Mouse (Mus musculus) MN1 (cell line): ENCODE measurements at regions not wholly inside any gene's neighbourhood (a gene's known extent, or its start where the extent isn't known, plus 50 kb on each side); places are given as distances from the start of the nearest gene placed in this dataset.

Source experiments
- DNase-seq: peaks from one replicate; pipeline ENCODE4 v3.0.0-alpha.2; 2016; ENCODE audit warnings: low spot score

- no peak for DNase-seq
Measured at GRCm38 (mm10) chr16:53011847-53012246, 558.0 kb upstream of the Alcam start.

- no peak for DNase-seq
Measured at GRCm38 (mm10) chr16:52988852-52989397, 535.1 kb upstream of the Alcam start.

GRCm38 (mm10) chr16:52984336-52984735 lies 530.5 kb upstream of the Alcam start:
- DNase-seq: no peak

- no peak for DNase-seq
Measured at GRCm38 (mm10) chr16:52980995-52981394, 527.1 kb upstream of the Alcam start.

- DNase-seq: no peak
Measured at GRCm38 (mm10) chr16:52972811-52973210, 518.9 kb upstream of the Alcam start.

- DNase-seq: no peak
Measured at GRCm38 (mm10) chr16:52947679-52948078, 493.8 kb upstream of the Alcam start.

GRCm38 (mm10) chr16:52934749-52935148 lies 480.9 kb upstream of the Alcam start:
- DNase-seq: no peak

- DNase-seq: no peak
Measured at GRCm38 (mm10) chr16:52931978-52932377, 478.1 kb upstream of the Alcam start.

GRCm38 (mm10) chr16:52892467-52893255 lies 438.8 kb upstream of the Alcam start:
- no peak for DNase-seq

- DNase-seq: no peak
Measured at GRCm38 (mm10) chr16:52879463-52880114, 425.7 kb upstream of the Alcam start.

- DNase-seq: no peak
Measured at GRCm38 (mm10) chr16:52867833-52868232, 414.0 kb upstream of the Alcam start.

- DNase-seq: no peak
Measured at GRCm38 (mm10) chr16:52863554-52863953, 409.7 kb upstream of the Alcam start.

- DNase-seq: no peak
Measured at GRCm38 (mm10) chr16:52861263-52861662, 407.4 kb upstream of the Alcam start.

- DNase-seq: no peak
Measured at GRCm38 (mm10) chr16:52858441-52859209, 404.8 kb upstream of the Alcam start.

GRCm38 (mm10) chr16:52851129-52851528 lies 397.3 kb upstream of the Alcam start:
- DNase-seq: no peak

GRCm38 (mm10) chr16:52818976-52819375 lies 365.1 kb upstream of the Alcam start:
- DNase-seq: no peak

- DNase-seq: no peak
Measured at GRCm38 (mm10) chr16:52811219-52811618, 357.3 kb upstream of the Alcam start.

GRCm38 (mm10) chr16:52804365-52804764 lies 350.5 kb upstream of the Alcam start:
- no peak for DNase-seq

- DNase-seq: no peak
Measured at GRCm38 (mm10) chr16:52799715-52800392, 346.0 kb upstream of the Alcam start.

- DNase-seq: no peak
Measured at GRCm38 (mm10) chr16:52795184-52795583, 341.3 kb upstream of the Alcam start.

- no peak for DNase-seq
Measured at GRCm38 (mm10) chr16:52789946-52790345, 336.1 kb upstream of the Alcam start.

- DNase-seq: no peak
Measured at GRCm38 (mm10) chr16:52747744-52748143, 293.9 kb upstream of the Alcam start.
